Mouse (Mus musculus): Measurements from ENCODE around the gene Cfhr1. TPM values are rescaled to one million over a fixed set of nuclear protein-coding genes. Genes with fewer than 3 reads are reported as not detected.

Cfhr1 gene
- not detected in 2 replicates for polyA plus RNA-seq (2014; fragmentation: Nextera tagmentation; extraction: Ambion mirVana)

DNA sequence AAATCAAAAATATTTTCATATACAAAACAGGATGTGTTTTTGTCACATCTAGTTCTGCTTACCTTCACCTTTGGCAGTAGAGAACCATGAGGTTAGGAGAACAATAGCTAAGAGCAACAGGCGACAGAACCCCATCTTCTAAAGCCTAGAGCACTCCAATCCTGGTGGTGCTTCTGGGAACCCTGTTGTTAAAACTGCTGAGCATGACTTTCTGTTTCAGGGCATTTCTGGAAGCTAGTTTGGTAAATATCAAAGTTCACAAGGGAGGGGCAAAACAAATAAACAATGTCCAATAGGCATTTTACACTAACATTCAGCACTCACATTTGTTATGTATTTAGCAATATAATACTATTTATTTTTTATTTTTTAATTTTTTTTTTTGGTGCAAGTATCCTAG, at the start of gene Cfhr1:
Gene Cfhr1 (minus strand): TSS at position 249 of the 400 bp plus-strand sequence.
- no peak within 1 kb of the TSS for H3K4me2 ChIP-seq (ENCODE audit: low read length)
- WGBS, result 51% methylated on average over 1 of the region's 1 CpGs
- no peaks in the 10 kb centered on the region for H3K36me3 ChIP-seq (ENCODE audit: control insufficient read depth, insufficient read depth, low read length)
- no peak within 1 kb of the TSS for H3K27ac ChIP-seq (replicated peaks in 1 of 2; ENCODE audit: control insufficient read depth in 1 of 2, insufficient read depth in 1 of 2, low read depth in 2 of 2, low read length in 2 of 2)
- H3K4me3 ChIP-seq (ENCODE audit: control insufficient read depth in 1 of 2, insufficient read depth in 1 of 2, low read depth in 1 of 2, low read length in 2 of 2), result no peak within 1 kb of the TSS
- H3K9ac ChIP-seq (ENCODE audit: low read length), result no peak within 1 kb of the TSS
- ATAC-seq (ENCODE audit: insufficient number of reproducible peaks, insufficient read depth, low FRiP score, low read depth), result no peak
- H3K9me3 ChIP-seq (ENCODE audit: control insufficient read depth, low read length), result no peaks in the 10 kb centered on the region
- no peaks in the 10 kb centered on the region for H3K4me1 ChIP-seq (ENCODE audit: control insufficient read depth in 2 of 2, insufficient read depth in 2 of 2, low read length in 2 of 2)
- H3K27me3 ChIP-seq (ENCODE audit: control insufficient read depth, insufficient read depth, low read length), result no peaks in the 10 kb centered on the region

DNA sequence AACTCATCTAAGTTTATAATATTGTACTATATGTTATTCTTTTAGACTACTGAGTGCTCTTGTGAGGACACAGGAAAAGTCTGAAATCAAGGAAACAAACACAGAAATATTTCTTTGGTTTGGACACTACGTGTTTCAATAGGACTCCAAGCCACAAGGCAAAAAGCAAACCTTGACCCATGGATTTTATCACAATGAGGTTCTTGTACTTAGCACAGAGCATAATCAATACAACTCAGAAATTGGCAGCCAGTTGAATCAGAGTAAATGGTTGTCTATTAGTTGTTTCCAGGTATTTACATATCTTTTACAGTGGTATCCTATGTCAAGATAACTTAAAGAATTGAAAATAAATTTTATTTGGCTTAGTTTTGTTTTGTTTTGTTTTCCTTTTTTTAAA, 8.8 kb downstream of the Cfhr1 start:
- no peak overlapping the region for H3K9ac ChIP-seq (ENCODE audit: low read length)
- no peak overlapping the region for H3K4me2 ChIP-seq (ENCODE audit: low read length)

GRCm38 (mm10) chr1:139548536-139548935, 11.5 kb downstream of the Cfhr1 start:
- H3K9ac ChIP-seq (ENCODE audit: low read length), result no peak overlapping the region

More for the DNA sequence above, 8.8 kb downstream of the Cfhr1 start:
- H3K4me1 ChIP-seq (ENCODE audit: control insufficient read depth in 2 of 2, insufficient read depth in 2 of 2, low read length in 2 of 2), result no peaks in the 10 kb centered on the region
- WGBS, result 82% methylated on average over 1 of the region's 1 CpGs
- H3K36me3 ChIP-seq (ENCODE audit: control insufficient read depth, insufficient read depth, low read length), result no peaks in the 10 kb centered on the region
- no peaks in the 10 kb centered on the region for H3K9me3 ChIP-seq (ENCODE audit: control insufficient read depth, low read length)
- H3K27me3 ChIP-seq (ENCODE audit: control insufficient read depth, insufficient read depth, low read length), result no peaks in the 10 kb centered on the region
- H3K4me3 ChIP-seq (ENCODE audit: control insufficient read depth in 1 of 2, insufficient read depth in 1 of 2, low read depth in 1 of 2, low read length in 2 of 2), result no peak overlapping the region
- ATAC-seq (ENCODE audit: insufficient number of reproducible peaks, insufficient read depth, low FRiP score, low read depth), result no peak
- no peak overlapping the region for H3K27ac ChIP-seq (replicated peaks in 1 of 2; ENCODE audit: control insufficient read depth in 1 of 2, insufficient read depth in 1 of 2, low read depth in 2 of 2, low read length in 2 of 2)

DNA sequence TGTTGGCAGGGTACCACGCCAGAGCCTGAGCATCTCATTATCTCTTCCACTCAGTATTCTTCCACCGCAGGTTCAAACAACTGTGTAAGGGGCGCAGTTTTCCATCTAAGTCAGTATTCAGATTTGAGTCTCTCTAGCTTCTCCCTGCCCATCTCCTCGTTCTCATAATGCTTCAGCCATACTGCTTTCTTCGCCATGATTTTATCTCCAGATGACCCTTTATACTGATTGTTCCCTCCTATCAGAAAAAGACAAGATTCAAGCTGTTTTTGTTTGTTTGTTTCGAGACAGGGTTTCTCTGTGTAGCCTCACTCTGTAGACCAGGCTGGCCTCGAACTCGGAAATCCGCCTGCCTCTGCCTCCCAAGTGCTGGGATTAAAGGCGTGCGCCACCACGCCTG, 45.5 kb downstream of the Cfhr1 start:
- no peak for ATAC-seq (ENCODE audit: insufficient number of reproducible peaks, insufficient read depth, low FRiP score, low read depth)
- Histone ChIP-seq H3K27ac (replicated peaks in 1 of 2; ENCODE audit: control insufficient read depth in 1 of 2, insufficient read depth in 1 of 2, low read depth in 2 of 2, low read length in 2 of 2) (no peak overlapping the region), H3K4me1 (ENCODE audit: control insufficient read depth in 2 of 2, insufficient read depth in 2 of 2, low read length in 2 of 2) (no peaks in the 10 kb centered on the region), H3K4me2 (ENCODE audit: low read length) (no peak overlapping the region), H3K36me3 (ENCODE audit: control insufficient read depth, insufficient read depth, low read length) (no peaks in the 10 kb centered on the region), H3K27me3 (ENCODE audit: control insufficient read depth, insufficient read depth, low read length) (no peaks in the 10 kb centered on the region), H3K9ac (ENCODE audit: low read length) (no peak overlapping the region), H3K9me3 (ENCODE audit: control insufficient read depth, low read length) (no peaks in the 10 kb centered on the region), H3K4me3 (ENCODE audit: control insufficient read depth in 1 of 2, insufficient read depth in 1 of 2, low read depth in 1 of 2, low read length in 2 of 2) (no peak overlapping the region)
- WGBS, result 87% methylated on average over 12 of the region's 12 CpGs

More at GRCm38 (mm10) chr1:139548536-139548935, 11.5 kb downstream of the Cfhr1 start:
- no peaks in the 10 kb centered on the region for H3K9me3 ChIP-seq (ENCODE audit: control insufficient read depth, low read length)
- H3K4me2 ChIP-seq (ENCODE audit: low read length), result no peak overlapping the region
- H3K4me1 ChIP-seq (ENCODE audit: control insufficient read depth in 2 of 2, insufficient read depth in 2 of 2, low read length in 2 of 2), result no peaks in the 10 kb centered on the region
- no peaks in the 10 kb centered on the region for H3K36me3 ChIP-seq (ENCODE audit: control insufficient read depth, insufficient read depth, low read length)
- H3K27me3 ChIP-seq (ENCODE audit: control insufficient read depth, insufficient read depth, low read length), result no peaks in the 10 kb centered on the region
- H3K4me3 ChIP-seq (ENCODE audit: control insufficient read depth in 1 of 2, insufficient read depth in 1 of 2, low read depth in 1 of 2, low read length in 2 of 2), result no peak overlapping the region
- no peak overlapping the region for H3K27ac ChIP-seq (replicated peaks in 1 of 2; ENCODE audit: control insufficient read depth in 1 of 2, insufficient read depth in 1 of 2, low read depth in 2 of 2, low read length in 2 of 2)
- 81% methylated on average over 1 of the region's 1 CpGs for WGBS
- no peak for ATAC-seq (ENCODE audit: insufficient number of reproducible peaks, insufficient read depth, low FRiP score, low read depth)

- Histone ChIP-seq H3K4me1 (ENCODE audit: control insufficient read depth in 2 of 2, insufficient read depth in 2 of 2, low read length in 2 of 2) (no peaks in the 10 kb centered on the region), H3K9ac (ENCODE audit: low read length) (no peak within 1 kb of the TSS), H3K9me3 (ENCODE audit: control insufficient read depth, low read length) (no peaks in the 10 kb centered on the region), H3K27me3 (ENCODE audit: control insufficient read depth, insufficient read depth, low read length) (no peaks in the 10 kb centered on the region), H3K36me3 (ENCODE audit: control insufficient read depth, insufficient read depth, low read length) (no peaks in the 10 kb centered on the region), H3K27ac (replicated peaks in 1 of 2; ENCODE audit: control insufficient read depth in 1 of 2, insufficient read depth in 1 of 2, low read depth in 2 of 2, low read length in 2 of 2) (no peak within 1 kb of the TSS), H3K4me3 (ENCODE audit: control insufficient read depth in 1 of 2, insufficient read depth in 1 of 2, low read depth in 1 of 2, low read length in 2 of 2) (no peak within 1 kb of the TSS), H3K4me2 (ENCODE audit: low read length) (no peak within 1 kb of the TSS)
- WGBS, result 86% methylated on average over 3 of the region's 3 CpGs
- ATAC-seq (ENCODE audit: insufficient number of reproducible peaks, insufficient read depth, low FRiP score, low read depth), result no peak
These were observed 58.8 kb downstream of the Cfhr1 start, which contains the start of gene F13b for GRCm38 (mm10) chr1:139501258-139501752. F13b (plus strand) TSS chr1:139501702.

GRCm38 (mm10) chr1:139499751-139500150, 60.3 kb downstream of the Cfhr1 start:
- Histone ChIP-seq H3K27me3 (ENCODE audit: control insufficient read depth, insufficient read depth, low read length) (no peaks in the 10 kb centered on the region), H3K27ac (replicated peaks in 1 of 2; ENCODE audit: control insufficient read depth in 1 of 2, insufficient read depth in 1 of 2, low read depth in 2 of 2, low read length in 2 of 2) (no peak overlapping the region), H3K4me1 (ENCODE audit: control insufficient read depth in 2 of 2, insufficient read depth in 2 of 2, low read length in 2 of 2) (no peaks in the 10 kb centered on the region), H3K36me3 (ENCODE audit: control insufficient read depth, insufficient read depth, low read length) (peaks cover 8% of the 10 kb centered on the region), H3K4me2 (ENCODE audit: low read length) (no peak overlapping the region), H3K9ac (ENCODE audit: low read length) (no peak overlapping the region), H3K4me3 (ENCODE audit: control insufficient read depth in 1 of 2, insufficient read depth in 1 of 2, low read depth in 1 of 2, low read length in 2 of 2) (no peak overlapping the region), H3K9me3 (ENCODE audit: control insufficient read depth, low read length) (no peaks in the 10 kb centered on the region)
- ATAC-seq (ENCODE audit: insufficient number of reproducible peaks, insufficient read depth, low FRiP score, low read depth), result no peak

Other genes with a start within 250 kb of the Cfhr1 start
- gene Crb1, start 183.2 kb downstream of the Cfhr1 start, polyA plus RNA-seq (2014; fragmentation: Nextera tagmentation; extraction: Ambion mirVana), result 0.18 and 0.32 TPM in 2 replicates
- gene Zbtb41, start 138.0 kb downstream of the Cfhr1 start, polyA plus RNA-seq (2014; fragmentation: Nextera tagmentation; extraction: Ambion mirVana), result 10.9 and 11.3 TPM in 2 replicates
- 14.9 and 15.7 TPM in 2 replicates for gene Aspm, start 105.5 kb downstream of the Cfhr1 start, polyA plus RNA-seq (2014; fragmentation: Nextera tagmentation; extraction: Ambion mirVana)
- not detected in 2 replicates for gene F13b, start 58.6 kb downstream of the Cfhr1 start, polyA plus RNA-seq (2014; fragmentation: Nextera tagmentation; extraction: Ambion mirVana)
- gene Gm4788, start 221.0 kb upstream of the Cfhr1 start, polyA plus RNA-seq (2014; fragmentation: Nextera tagmentation; extraction: Ambion mirVana), result 0.20 TPM in 1 of 2 replicates, not detected in the other

Measured in heart, embryonic 14.5 days (tissue).